Mouse (Mus musculus) hindbrain, embryonic 10.5 days (tissue): Measurements from ENCODE around the gene Dnajc10. TPM values are rescaled to one million over a fixed set of nuclear protein-coding genes. Genes with fewer than 3 reads are reported as not detected.

Source experiments
- DNase-seq: peaks from one replicate; pipeline ENCODE4 v3.0.0-alpha.2; 2017; ENCODE audit warnings: low spot score
- H3K27ac ChIP-seq: fragments of 300-500 bp; sonication (generic); 2 replicates; pipeline ENCODE4 v1.5.1; 2016; ENCODE audit warnings: mild to moderate bottlenecking, moderate library complexity
- H3K27me3 ChIP-seq: fragments of 300-500 bp; sonication (generic); 2 replicates; pipeline ENCODE4 v1.6.1; 2016; ENCODE audit warnings: mild to moderate bottlenecking; ENCODE audit not compliant: poor library complexity, insufficient read depth, severe bottlenecking
- H3K36me3 ChIP-seq: fragments of 300-500 bp; sonication (generic); 2 replicates; pipeline ENCODE4 v1.6.1; 2016; ENCODE audit warnings: mild to moderate bottlenecking, moderate library complexity
- H3K4me1 ChIP-seq: fragments of 300-500 bp; sonication (generic); replicated peaks from 2 replicates; pipeline ENCODE4 v1.6.1; 2016; ENCODE audit warnings: mild to moderate bottlenecking
- H3K4me3 ChIP-seq: fragments of 300-500 bp; sonication (generic); 2 replicates; pipeline ENCODE4 v1.5.1; 2016; ENCODE audit warnings: mild to moderate bottlenecking, moderate library complexity
- H3K9me3 ChIP-seq: fragments of 300-500 bp; sonication (generic); 2 replicates; pipeline ENCODE4 v1.6.1; 2016; ENCODE audit warnings: mild to moderate bottlenecking, moderate library complexity
- WGBS: fragments of 180-500 bp; shearing (Covaris S2); methylation state at CpG from one replicate; pipeline ENCODE4 v1.1.7; 2016; 5-methylcytosine and 5-hydroxymethylcytosine counted together
- polyA plus RNA-seq: library from polyadenylated mRNA; unstranded; fragments of >200 nt; fragmentation: Nextera tagmentation; extraction: Ambion mirVana; gene quantifications from 2 replicates; pipeline ENCODE4 v1.2.1, GENCODE M21; 2016

The Dnajc10 gene
- polyA plus RNA-seq, 1 experiment from 2014 or later: 74.3 TPM

GRCm38 (mm10) chr2:80371458-80371857 is 56.2 kb downstream of the Dnajc10 start:
- no peaks in the 10 kb centered on the region for H3K36me3 ChIP-seq
- no peak overlapping the region for H3K27ac ChIP-seq
- H3K4me3 ChIP-seq: no peak overlapping the region
- H3K9me3 ChIP-seq: no peaks in the 10 kb centered on the region
- 92% methylated on average over 8 of the region's 8 CpGs for WGBS
- H3K4me1 ChIP-seq: no peaks in the 10 kb centered on the region
- DNase-seq: no peak
- no peaks in the 10 kb centered on the region for H3K27me3 ChIP-seq

DNA sequence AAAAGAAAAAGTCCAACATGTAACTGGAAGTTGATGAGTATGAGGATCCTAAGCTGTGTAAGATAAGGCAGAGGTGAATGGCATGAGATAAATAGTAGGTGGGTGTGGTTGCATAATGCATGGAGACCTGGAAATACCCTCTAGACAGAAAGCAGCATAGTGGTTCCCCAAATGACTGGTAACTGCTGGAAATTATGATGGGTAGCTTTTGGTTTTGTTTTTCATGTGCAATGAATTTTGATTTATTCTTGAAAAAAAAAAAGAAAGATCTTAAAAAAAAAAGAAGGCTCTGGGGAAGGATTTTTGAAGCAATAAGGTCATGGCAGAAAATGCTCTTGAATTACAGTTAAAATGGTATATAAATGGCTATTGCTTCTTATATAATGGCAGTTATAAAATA is 59.6 kb downstream of the Dnajc10 start:
- peaks cover 8% of the 10 kb centered on the region; the same call in 1 of the 2 replicates for H3K9me3 ChIP-seq
- no peak overlapping the region for H3K4me3 ChIP-seq
- no peaks in the 10 kb centered on the region for H3K36me3 ChIP-seq
- no peaks in the 10 kb centered on the region for H3K4me1 ChIP-seq
- H3K27me3 ChIP-seq: no peaks in the 10 kb centered on the region
- no peak overlapping the region for H3K27ac ChIP-seq
- DNase-seq: no peak

- Histone ChIP-seq H3K4me3 (no peak overlapping the region), H3K36me3 (no peaks in the 10 kb centered on the region), H3K9me3 (peaks cover 8% of the 10 kb centered on the region; the same call in 1 of the 2 replicates), H3K4me1 (no peaks in the 10 kb centered on the region), H3K27ac (no peak overlapping the region), H3K27me3 (no peaks in the 10 kb centered on the region)
- WGBS: 90% methylated on average over 5 of the region's 5 CpGs
- no peak for DNase-seq
Measured at GRCm38 (mm10) chr2:80379848-80380247, 64.6 kb downstream of the Dnajc10 start.

GRCm38 (mm10) chr2:80384447-80384846 is 69.2 kb downstream of the Dnajc10 start:
- Histone ChIP-seq H3K4me1 (no peaks in the 10 kb centered on the region), H3K27ac (no peak overlapping the region), H3K36me3 (no peaks in the 10 kb centered on the region), H3K27me3 (no peaks in the 10 kb centered on the region), H3K4me3 (no peak overlapping the region), H3K9me3 (no peaks in the 10 kb centered on the region)
- no peak for DNase-seq
- 77% methylated on average over 4 of the region's 4 CpGs for WGBS

DNA sequence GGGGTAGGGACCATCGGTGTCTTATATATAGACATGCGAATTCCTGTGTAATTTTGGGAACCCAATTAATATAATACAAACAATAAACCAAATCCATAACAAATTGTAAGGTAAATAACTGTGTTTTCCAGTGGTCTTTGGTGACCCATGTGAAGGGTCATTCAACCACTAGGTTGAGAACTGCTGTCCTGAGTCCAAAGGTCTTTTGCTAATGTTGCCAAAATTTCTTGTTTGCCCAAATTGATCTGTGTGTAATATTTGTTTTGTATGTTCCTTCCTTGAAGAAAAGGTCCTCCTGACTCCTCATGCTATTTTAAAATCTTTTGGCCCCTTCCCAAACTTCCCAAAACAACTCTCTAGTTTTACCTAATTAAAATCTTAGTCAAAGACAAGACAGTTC is 71.0 kb downstream of the Dnajc10 start:
- Histone ChIP-seq H3K27me3 (no peaks in the 10 kb centered on the region), H3K36me3 (no peaks in the 10 kb centered on the region), H3K9me3 (no peaks in the 10 kb centered on the region), H3K27ac (no peak overlapping the region), H3K4me1 (no peaks in the 10 kb centered on the region), H3K4me3 (no peak overlapping the region)
- 93% methylated on average over 2 of the region's 2 CpGs for WGBS
- no peak for DNase-seq

DNA sequence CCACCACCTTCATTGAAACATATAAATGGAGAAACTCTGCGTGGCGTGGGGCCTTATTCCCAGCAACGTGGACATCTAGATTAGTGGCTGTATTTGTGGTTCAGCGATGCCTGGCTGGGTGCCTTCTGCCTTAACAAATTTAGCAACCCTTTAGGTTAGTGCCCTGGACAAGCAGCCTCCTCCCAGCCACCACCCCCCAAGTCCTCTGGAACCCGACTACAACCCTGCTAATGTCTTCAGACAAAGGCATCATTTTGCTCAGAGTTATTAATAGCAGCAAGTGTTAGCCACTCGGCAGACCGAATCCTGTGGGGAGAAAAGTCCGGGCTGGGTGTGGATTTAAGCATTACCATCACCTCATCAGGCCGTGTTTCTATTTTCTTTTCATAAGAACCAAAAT is 72.4 kb downstream of the Dnajc10 start:
- no peaks in the 10 kb centered on the region for H3K36me3 ChIP-seq
- H3K4me3 ChIP-seq: no peak overlapping the region
- no peak overlapping the region for H3K27ac ChIP-seq
- no peaks in the 10 kb centered on the region for H3K27me3 ChIP-seq
- no peak for DNase-seq
- H3K9me3 ChIP-seq: no peaks in the 10 kb centered on the region
- H3K4me1 ChIP-seq: no peaks in the 10 kb centered on the region
- whole genome bisulfite sequencing: 77% methylated on average over 9 of the region's 9 CpGs

DNA sequence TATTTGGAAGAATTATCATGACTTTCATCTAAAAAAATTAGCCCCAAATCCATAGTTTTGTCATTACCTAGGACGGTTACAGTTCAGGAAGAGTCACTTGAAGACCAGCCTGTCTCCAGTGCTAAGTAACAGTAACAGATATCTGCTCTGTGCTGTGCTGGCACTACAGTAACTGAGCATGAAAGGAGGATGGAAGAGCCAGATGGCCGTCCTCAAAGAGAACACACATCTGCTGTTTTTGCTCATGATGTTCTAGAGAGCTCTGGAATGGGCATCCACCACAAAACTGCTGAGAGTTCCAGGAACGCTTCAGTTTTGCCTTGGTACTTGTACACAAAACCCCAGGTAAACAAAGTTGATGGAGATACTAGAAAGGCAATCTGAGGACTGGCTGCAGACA is 73.1 kb downstream of the Dnajc10 start:
- H3K9me3 ChIP-seq: no peaks in the 10 kb centered on the region
- no peak overlapping the region for H3K4me3 ChIP-seq
- H3K27ac ChIP-seq: no peak overlapping the region
- no peaks in the 10 kb centered on the region for H3K27me3 ChIP-seq
- no peak for DNase-seq
- WGBS: 82% methylated on average over 3 of the region's 3 CpGs
- no peaks in the 10 kb centered on the region for H3K4me1 ChIP-seq
- no peaks in the 10 kb centered on the region for H3K36me3 ChIP-seq

- no peak for DNase-seq
- H3K9me3 ChIP-seq: no peaks in the 10 kb centered on the region
- WGBS: 83% methylated on average over 7 of the region's 7 CpGs
- no peak overlapping the region for H3K27ac ChIP-seq
- H3K4me3 ChIP-seq: no peak overlapping the region
- H3K27me3 ChIP-seq: peaks cover 13% of the 10 kb centered on the region
- H3K4me1 ChIP-seq: peaks cover 41% of the 10 kb centered on the region
- H3K36me3 ChIP-seq: no peaks in the 10 kb centered on the region
Measured at GRCm38 (mm10) chr2:80396057-80396456, 80.8 kb downstream of the Dnajc10 start.

DNA sequence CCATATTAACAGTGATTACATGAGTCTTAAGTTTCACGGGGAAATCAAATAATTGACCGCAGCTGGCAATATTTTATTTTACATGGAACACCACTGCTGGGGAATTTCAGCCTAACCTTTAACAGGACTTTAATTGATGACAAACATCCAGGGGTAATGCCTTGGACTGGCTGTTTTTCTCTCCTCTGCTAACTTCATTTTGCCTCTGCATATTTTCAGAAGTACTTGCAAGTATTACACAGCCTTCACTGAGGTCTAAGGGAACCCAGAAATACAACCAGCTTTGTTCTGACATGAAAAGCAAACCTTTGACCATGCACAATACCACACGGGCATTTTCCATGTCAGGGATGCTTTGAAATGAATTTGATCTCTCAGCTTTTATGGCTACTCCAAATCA is 81.6 kb downstream of the Dnajc10 start:
- 53% methylated on average over 3 of the region's 3 CpGs for WGBS

DNA sequence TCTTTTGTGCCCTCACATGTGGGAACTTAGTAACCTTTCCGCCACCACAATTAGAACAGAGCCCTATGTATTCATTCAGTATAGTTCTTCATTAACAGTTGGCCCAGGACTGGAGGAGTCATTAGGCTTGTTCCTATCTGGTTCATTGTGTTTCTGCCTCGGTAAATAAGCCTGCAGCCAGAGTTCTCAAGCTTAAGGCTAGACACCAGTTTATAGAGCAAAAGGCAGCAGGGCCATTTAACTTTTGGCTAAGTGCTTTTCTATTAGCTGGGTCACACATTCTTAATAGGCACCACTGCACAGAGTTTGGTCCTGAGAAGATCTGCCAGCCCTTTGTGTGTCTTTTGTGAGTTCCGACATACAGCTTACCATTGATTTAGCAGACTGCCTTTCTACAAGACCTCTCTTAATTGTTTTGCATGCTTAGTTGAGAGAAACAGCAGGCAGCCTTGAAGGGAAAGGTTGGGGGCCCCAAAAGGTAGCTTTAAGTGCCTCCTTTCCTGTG is 83.4 kb downstream of the Dnajc10 start:
- Histone ChIP-seq H3K27me3 (peaks cover 37% of the 10 kb centered on the region), H3K27ac (peak overlapping the region; percentile 75), H3K4me1 (peaks cover 41% of the 10 kb centered on the region), H3K4me3 (no peak overlapping the region), H3K36me3 (no peaks in the 10 kb centered on the region), H3K9me3 (no peaks in the 10 kb centered on the region)
- WGBS: 10% methylated on average over 3 of the region's 3 CpGs
- peak; percentile 43 for DNase-seq

More for the DNA sequence above, 81.6 kb downstream of the Dnajc10 start:
- H3K4me3 ChIP-seq: no peak overlapping the region
- DNase-seq: no peak
- H3K4me1 ChIP-seq: peaks cover 41% of the 10 kb centered on the region
- H3K27ac ChIP-seq: peak overlapping the region; percentile 4; the same call in 1 of the 2 replicates
- no peaks in the 10 kb centered on the region for H3K9me3 ChIP-seq
- peaks cover 21% of the 10 kb centered on the region for H3K27me3 ChIP-seq
- H3K36me3 ChIP-seq: no peaks in the 10 kb centered on the region

Other genes with a start within 250 kb of the Dnajc10 start
- 0.19 and 0.55 TPM in 2 replicates for gene Pde1a, start 186.0 kb upstream of the Dnajc10 start, polyA plus RNA-seq
- gene Prdx6b, start 23.0 kb upstream of the Dnajc10 start, polyA plus RNA-seq: not detected in 2 replicates
- 30.2 and 32.7 TPM in 2 replicates for gene Frzb, start 132.2 kb downstream of the Dnajc10 start, polyA plus RNA-seq